Mouse (Mus musculus): ENCODE results near the gene Atf6b. TPM values are rescaled to one million over a fixed set of nuclear protein-coding genes. Genes with fewer than 3 reads are reported as not detected.
A peak's percentile ranks its signal among the peaks of the same experiment; 100 is the strongest.

Gene Atf6b
- total RNA-seq (2014; fragmentation: Nextera tagmentation) (20.6 and 31.3 TPM in 2 replicates), total RNA-seq (2017) (8.7 and 11.5 TPM in 2 replicates)

DNA sequence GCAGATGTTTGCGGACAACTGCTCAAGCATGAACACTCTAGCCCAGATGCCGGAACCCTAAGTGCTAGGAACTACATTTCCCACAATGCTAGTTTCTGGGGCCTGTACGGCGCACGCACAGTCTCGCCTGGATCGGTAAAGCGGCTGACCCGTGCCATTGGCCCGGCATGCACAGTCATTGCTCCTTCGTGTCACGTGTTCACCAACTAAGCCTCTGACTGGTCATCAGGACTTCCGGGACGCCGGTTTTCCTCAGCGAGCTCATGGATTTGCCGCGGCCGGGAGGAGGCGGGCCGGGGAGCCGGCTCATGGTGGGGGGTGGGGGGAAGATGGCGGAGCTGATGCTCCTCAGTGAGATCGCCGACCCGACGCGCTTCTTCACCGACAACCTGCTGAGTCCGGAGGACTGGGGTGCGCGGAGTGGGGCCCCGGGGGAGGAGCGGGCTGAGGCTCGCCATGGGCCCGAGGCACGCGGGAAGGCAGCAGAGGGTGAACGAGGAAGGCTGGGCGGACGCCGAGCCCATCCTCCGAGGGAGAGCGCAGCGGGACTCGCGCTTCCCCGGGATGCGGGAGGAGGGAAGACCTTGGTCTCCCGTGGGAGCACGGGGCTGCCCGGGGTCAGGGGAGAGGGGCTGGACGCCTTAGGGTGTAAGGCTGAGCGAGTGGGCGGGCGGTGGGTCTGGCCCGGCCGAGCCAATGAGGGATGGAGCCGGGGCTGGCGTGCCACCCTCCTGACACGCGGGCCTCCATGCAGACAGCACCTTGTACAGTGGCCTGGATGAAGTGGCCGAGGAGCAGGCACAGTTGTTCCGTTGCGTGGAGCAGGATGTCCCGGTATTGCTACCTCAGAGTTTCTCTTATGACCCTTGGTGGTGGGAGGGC is at the start of gene Atf6b:
Atf6b (plus strand) TSS at position 241 of the 882 bp plus-strand sequence.
- ATAC-seq (replicated peaks; ENCODE audit: low FRiP score, low TSS enrichment, poor library complexity, severe bottlenecking): peak; percentile 92

- ATAC-seq (replicated peaks; ENCODE audit: low FRiP score, low TSS enrichment, poor library complexity, severe bottlenecking): no peak
Measured at GRCm38 (mm10) chr17:34597566-34598095, 49.3 kb upstream of the Atf6b start, which contains the start of gene Ager. Gene Ager, plus strand, starts transcription at chr17:34597862.

GRCm38 (mm10) chr17:34599891-34600290 is 47.1 kb upstream of the Atf6b start:
- no peak for ATAC-seq (replicated peaks; ENCODE audit: low FRiP score, low TSS enrichment, poor library complexity, severe bottlenecking)

GRCm38 (mm10) chr17:34601796-34602195 is 45.1 kb upstream of the Atf6b start:
- no peak for ATAC-seq (replicated peaks; ENCODE audit: low FRiP score, low TSS enrichment, poor library complexity, severe bottlenecking)

DNA sequence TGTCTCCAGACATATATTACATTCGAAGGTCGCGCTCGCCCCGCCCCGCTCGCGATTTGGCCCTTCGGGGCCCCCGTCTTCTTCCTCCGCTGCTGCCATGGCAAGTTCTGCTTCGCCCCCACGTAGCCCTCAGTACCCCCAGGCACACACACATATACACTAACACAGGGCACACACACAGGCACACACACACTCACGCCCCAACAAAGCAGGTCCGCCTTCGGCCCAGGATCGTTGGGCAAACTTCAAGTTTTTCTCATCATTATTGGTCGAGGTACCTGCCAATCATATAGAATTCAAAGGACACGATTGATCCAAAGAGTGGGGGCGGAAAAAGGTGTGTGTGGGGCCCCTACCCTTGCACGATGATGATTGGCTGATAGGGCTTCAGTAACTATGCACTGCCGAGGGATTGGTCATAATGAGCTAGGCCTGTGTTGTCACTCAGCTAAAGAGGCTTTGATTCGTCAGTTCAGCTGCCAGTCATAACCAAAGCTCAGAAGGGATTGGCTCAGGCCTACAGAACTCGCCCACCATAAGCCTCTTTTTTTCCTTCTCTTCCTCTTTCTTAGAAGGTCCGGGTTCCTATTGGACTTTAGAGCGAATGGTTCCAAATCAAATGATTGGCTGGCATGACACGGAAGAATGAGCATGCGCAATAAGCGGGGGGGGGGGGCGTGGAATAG is 43.4 kb upstream of the Atf6b start, which contains the start of gene Rnf5:
Rnf5 (minus strand) TSS at position 316 of the 686 bp plus-strand sequence.
- peak; percentile 84 for ATAC-seq (replicated peaks; ENCODE audit: low FRiP score, low TSS enrichment, poor library complexity, severe bottlenecking)

GRCm38 (mm10) chr17:34604061-34604508 is 42.9 kb upstream of the Atf6b start, which contains the start of gene Agpat1:
Gene Agpat1, plus strand, starts transcription at chr17:34604262.
- ATAC-seq (replicated peaks; ENCODE audit: low FRiP score, low TSS enrichment, poor library complexity, severe bottlenecking): peak; percentile 73

- no peak for ATAC-seq (replicated peaks; ENCODE audit: low FRiP score, low TSS enrichment, poor library complexity, severe bottlenecking)
Measured at GRCm38 (mm10) chr17:34604511-34605237, 42.3 kb upstream of the Atf6b start.

DNA sequence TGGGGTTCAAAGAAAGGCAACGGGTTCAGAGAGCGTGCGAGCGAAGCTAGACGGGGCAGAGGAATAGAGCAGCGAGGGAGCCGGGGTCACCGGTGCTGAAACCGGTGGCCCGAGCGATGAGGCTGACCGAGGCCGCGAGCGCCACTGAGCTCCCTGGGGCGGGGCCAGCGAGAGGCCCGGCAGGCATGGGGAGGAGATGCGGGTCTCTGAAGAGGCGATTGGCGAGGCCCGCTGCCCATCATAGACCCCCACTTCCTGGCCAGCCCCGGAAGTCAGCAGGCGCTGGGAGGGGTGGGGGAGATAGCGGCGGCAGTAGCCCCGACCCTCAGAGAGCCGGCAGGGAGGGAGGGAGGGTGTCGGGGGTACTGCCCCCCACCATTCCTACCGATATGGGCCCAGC is 41.3 kb upstream of the Atf6b start:
- ATAC-seq (replicated peaks; ENCODE audit: low FRiP score, low TSS enrichment, poor library complexity, severe bottlenecking): peak; percentile 49

DNA sequence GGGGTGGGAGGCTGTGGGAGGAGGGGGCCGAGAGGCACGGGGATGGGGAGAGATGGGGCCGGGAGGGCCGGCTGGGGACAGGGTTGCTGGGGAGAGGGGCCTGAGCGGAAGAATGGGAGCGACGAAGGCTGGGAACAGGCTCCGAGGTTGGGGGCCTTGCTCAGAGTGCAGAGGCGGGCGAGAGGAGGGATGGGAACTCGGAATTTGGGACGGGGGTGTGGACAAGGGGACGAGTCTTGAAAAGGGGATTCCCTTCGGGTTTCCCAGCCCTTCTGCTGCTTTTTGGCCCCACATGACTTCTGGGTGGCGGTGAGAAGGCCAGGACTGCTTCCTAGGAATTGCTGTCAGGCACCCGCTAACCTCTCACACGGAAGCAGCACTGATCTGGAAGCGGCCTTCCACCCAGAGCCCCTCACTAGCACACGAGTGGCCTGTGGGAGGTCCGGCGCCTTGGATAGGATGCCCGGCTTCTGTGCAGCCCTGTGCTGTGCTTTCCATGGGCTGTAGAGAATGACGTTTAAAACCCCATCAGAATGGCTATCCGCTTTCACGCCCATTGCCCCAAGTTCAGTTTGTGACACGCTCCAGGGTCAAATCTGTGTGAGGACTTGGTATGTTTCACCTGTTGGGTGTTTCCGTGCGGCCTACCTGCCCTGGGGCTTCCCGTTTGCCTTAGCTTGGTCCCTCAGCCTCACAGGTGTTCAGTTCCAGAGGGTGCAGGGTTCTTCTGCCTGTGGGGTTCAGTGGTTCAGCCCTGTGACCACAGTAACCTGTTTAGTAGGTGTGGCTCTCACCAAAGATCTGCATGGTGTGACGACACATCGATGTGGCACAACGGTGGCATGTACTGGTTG is 40.5 kb upstream of the Atf6b start:
- no peak for ATAC-seq (replicated peaks; ENCODE audit: low FRiP score, low TSS enrichment, poor library complexity, severe bottlenecking)

GRCm38 (mm10) chr17:34607997-34608396 is 38.9 kb upstream of the Atf6b start:
- no peak for ATAC-seq (replicated peaks; ENCODE audit: low FRiP score, low TSS enrichment, poor library complexity, severe bottlenecking)

DNA sequence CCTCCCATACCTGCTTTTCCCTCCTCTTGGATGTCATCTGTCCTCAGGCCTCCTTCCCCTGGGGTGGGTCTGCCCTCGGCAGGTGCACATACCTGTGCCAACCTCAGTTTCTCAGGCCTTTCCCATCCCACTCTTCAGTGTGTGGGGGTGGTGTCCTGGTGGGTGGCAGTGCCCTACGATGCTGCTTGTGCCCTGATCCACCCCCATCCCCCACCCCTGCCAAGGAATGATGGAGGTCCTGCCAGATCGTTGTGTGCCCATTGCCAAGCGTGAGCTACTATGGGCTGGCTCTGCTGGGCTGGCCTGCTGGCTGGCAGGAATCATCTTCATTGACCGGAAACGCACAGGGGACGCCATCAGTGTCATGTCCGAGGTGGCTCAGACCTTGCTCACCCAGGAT is 35.9 kb upstream of the Atf6b start:
- no peak for ATAC-seq (replicated peaks; ENCODE audit: low FRiP score, low TSS enrichment, poor library complexity, severe bottlenecking)

GRCm38 (mm10) chr17:34613054-34613645 is 33.8 kb upstream of the Atf6b start:
- peak; percentile 81 for ATAC-seq (replicated peaks; ENCODE audit: low FRiP score, low TSS enrichment, poor library complexity, severe bottlenecking)

GRCm38 (mm10) chr17:34613830-34614229 is 33.1 kb upstream of the Atf6b start:
- no peak for ATAC-seq (replicated peaks; ENCODE audit: low FRiP score, low TSS enrichment, poor library complexity, severe bottlenecking)

GRCm38 (mm10) chr17:34615871-34616270 is 31.1 kb upstream of the Atf6b start, which contains the start of gene Egfl8:
Gene Egfl8, minus strand, starts transcription at chr17:34615971.
- ATAC-seq (replicated peaks; ENCODE audit: low FRiP score, low TSS enrichment, poor library complexity, severe bottlenecking): no peak

- ATAC-seq (replicated peaks; ENCODE audit: low FRiP score, low TSS enrichment, poor library complexity, severe bottlenecking): peak; percentile 79
Measured at GRCm38 (mm10) chr17:34618999-34619398, 27.9 kb upstream of the Atf6b start.

GRCm38 (mm10) chr17:34621006-34621405 is 25.9 kb upstream of the Atf6b start:
- ATAC-seq (replicated peaks; ENCODE audit: low FRiP score, low TSS enrichment, poor library complexity, severe bottlenecking): no peak

DNA sequence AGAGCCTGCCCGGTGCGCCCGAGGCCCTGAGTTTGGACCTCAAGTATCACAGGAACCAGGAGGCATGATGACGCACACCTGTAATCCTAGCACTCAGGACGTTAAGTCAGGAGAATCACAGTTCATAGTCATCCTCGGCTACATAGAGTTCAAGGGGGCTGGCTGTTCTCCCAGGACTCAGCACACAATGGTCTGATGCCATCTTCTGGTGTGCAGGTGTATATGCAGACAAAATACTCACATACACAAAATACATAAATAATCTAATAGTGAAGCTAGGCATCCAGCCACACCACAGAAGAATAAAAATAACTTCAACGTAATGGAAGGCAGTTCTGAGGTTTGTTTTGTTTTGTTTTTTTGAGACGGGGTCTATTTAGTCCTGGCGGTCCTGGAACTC is 23.8 kb upstream of the Atf6b start:
- ATAC-seq (replicated peaks; ENCODE audit: low FRiP score, low TSS enrichment, poor library complexity, severe bottlenecking): no peak

DNA sequence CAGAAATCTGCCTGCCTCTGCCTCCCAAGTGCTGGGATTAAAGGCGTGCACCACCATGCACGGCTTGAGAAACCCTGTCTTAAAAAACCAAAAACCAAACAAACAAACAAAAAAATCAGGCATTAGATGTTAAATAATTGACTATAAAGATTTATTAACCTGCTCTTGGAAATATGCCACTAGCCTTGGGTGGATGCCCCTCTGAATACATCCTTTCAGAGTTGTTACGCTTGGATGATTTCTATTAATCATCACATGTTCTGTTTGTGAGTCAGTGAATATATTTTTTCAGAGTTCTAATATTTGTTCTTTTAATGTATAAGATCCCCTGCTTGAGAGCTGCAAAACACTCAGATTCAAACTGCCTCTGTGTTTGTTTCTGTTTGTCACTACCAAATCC is 22.0 kb upstream of the Atf6b start:
- no peak for ATAC-seq (replicated peaks; ENCODE audit: low FRiP score, low TSS enrichment, poor library complexity, severe bottlenecking)
